Mouse (Mus musculus) liver, embryonic 15.5 days (tissue): ENCODE results near the gene Ahdc1. TPM values are rescaled to one million over a fixed set of nuclear protein-coding genes. Genes with fewer than 3 reads are reported as not detected.
A peak's percentile ranks its signal among the peaks of the same experiment; 100 is the strongest.

Experiments
- ATAC-seq: fragments of 200-750 bp; cut with Nextera tagmentation; 2 replicates; pipeline ENCODE4 v1.8.0; 2017; ENCODE audit warnings: moderate number of reproducible peaks, mild to moderate bottlenecking, moderate library complexity; ENCODE audit not compliant: insufficient read depth
- H3K27ac ChIP-seq: fragments of 300-500 bp; sonication (generic); replicated peaks from 2 replicates; pipeline ENCODE4 v1.5.1; 2015; ENCODE audit warnings: mild to moderate bottlenecking, inconsistent platforms
- H3K27me3 ChIP-seq: fragments of 300-500 bp; sonication (generic); 2 replicates; pipeline ENCODE4 v1.6.1; 2015; ENCODE audit warnings: mild to moderate bottlenecking, inconsistent platforms
- H3K36me3 ChIP-seq: fragments of 300-500 bp; sonication (generic); replicated peaks from 2 replicates; pipeline ENCODE4 v1.6.1; 2015; ENCODE audit warnings: moderate library complexity, mild to moderate bottlenecking, inconsistent platforms
- H3K4me1 ChIP-seq: fragments of 300-500 bp; sonication (generic); replicated peaks from 2 replicates; pipeline ENCODE4 v1.6.1; 2015; ENCODE audit warnings: inconsistent platforms
- H3K4me2 ChIP-seq: fragments of 300-500 bp; sonication (generic); 2 replicates; pipeline ENCODE4 v1.6.1; 2015; ENCODE audit warnings: moderate library complexity, mild to moderate bottlenecking, inconsistent platforms
- H3K4me3 ChIP-seq: fragments of 300-500 bp; sonication (generic); replicated peaks from 2 replicates; pipeline ENCODE4 v1.5.1; 2015; ENCODE audit warnings: mild to moderate bottlenecking, inconsistent platforms
- H3K9ac ChIP-seq: fragments of 300-500 bp; sonication (generic); 2 replicates; pipeline ENCODE4 v1.6.1; 2015; ENCODE audit warnings: moderate library complexity, mild to moderate bottlenecking, inconsistent platforms
- H3K9me3 ChIP-seq: fragments of 300-500 bp; sonication (generic); replicated peaks from 2 replicates; pipeline ENCODE4 v1.6.1; 2016; ENCODE audit warnings: inconsistent platforms
- WGBS: fragments of 180-500 bp; shearing (Covaris S2); methylation state at CpG from one replicate; pipeline ENCODE4 v1.1.7; 2015; ENCODE audit warnings: mixed read lengths; ENCODE audit not compliant: insufficient replicate concordance; 5-methylcytosine and 5-hydroxymethylcytosine counted together
- polyA plus RNA-seq: library from polyadenylated mRNA; unstranded; fragments of >200 nt; fragmentation: Nextera tagmentation; extraction: Ambion mirVana; gene quantifications from 2 replicates; pipeline ENCODE4 v1.2.1, GENCODE M21; 2015

Ahdc1 gene
- polyA plus RNA-seq, 1 experiment from 2014 or later, result 1.1 TPM

DNA sequence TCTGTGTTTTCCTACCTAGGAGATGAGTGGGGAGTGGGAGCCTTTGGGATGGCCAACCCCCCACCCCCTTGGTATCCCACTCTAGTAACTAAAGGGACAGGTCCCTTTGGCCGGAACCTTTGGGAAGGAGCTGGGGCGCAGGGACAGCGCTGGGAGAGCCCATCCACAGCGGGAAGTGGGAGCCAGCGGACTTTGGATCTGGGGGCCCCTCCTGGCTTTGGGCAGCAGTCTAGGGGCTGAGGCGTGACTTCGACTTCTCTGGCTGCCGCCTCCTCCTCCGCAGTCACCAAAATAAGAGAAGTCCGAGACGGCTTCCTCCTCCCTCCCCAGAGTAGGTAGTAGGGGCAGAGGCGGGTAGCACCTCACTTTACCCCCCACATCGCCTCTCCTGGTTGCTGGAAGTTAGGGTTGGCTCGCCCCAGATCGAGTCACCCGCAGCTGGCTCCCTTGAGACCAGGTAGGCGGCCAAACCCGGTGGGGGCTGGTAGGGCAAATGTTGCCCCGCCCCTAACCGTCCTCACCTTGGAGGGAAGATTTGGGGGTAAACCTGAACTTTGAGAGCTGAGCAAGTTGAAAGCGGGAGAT lies 37.2 kb upstream of the Ahdc1 start, which contains the start of gene Fgr:
Fgr (plus strand) TSS at position 282 of the 585 bp plus-strand sequence.
- Histone ChIP-seq H3K4me2 (peak within 1 kb of the TSS; percentile 58), H3K36me3 (no peaks in the 10 kb centered on the region), H3K9me3 (no peaks in the 10 kb centered on the region), H3K27ac (no peak within 1 kb of the TSS; the same call in 1 of the 2 replicates), H3K4me3 (peak within 1 kb of the TSS; percentile 40), H3K4me1 (peaks cover 33% of the 10 kb centered on the region), H3K9ac (no peak within 1 kb of the TSS), H3K27me3 (peaks cover 75% of the 10 kb centered on the region)
- WGBS, result 4% methylated on average over 21 of the region's 21 CpGs
- no peak for ATAC-seq

- H3K4me2 ChIP-seq, result peak overlapping the region; percentile 58
- H3K27ac ChIP-seq, result no peak overlapping the region
- WGBS, result 3% methylated on average over 15 of the region's 15 CpGs
- H3K4me3 ChIP-seq, result peak overlapping the region; percentile 40
- no peaks in the 10 kb centered on the region for H3K9me3 ChIP-seq
- peaks cover 75% of the 10 kb centered on the region for H3K27me3 ChIP-seq
- no peak for ATAC-seq
- no peaks in the 10 kb centered on the region for H3K36me3 ChIP-seq
- no peak overlapping the region for H3K9ac ChIP-seq
- peaks cover 35% of the 10 kb centered on the region for H3K4me1 ChIP-seq
Measured at GRCm38 (mm10) chr4:132974904-132975303, 36.2 kb upstream of the Ahdc1 start.

GRCm38 (mm10) chr4:132975791-132976190 lies 35.3 kb upstream of the Ahdc1 start:
- no peaks in the 10 kb centered on the region for H3K36me3 ChIP-seq
- H3K27ac ChIP-seq, result no peak overlapping the region
- no peak overlapping the region for H3K9ac ChIP-seq
- H3K9me3 ChIP-seq, result no peaks in the 10 kb centered on the region
- peaks cover 35% of the 10 kb centered on the region for H3K4me1 ChIP-seq
- WGBS, result 35% methylated on average over 3 of the region's 3 CpGs
- peak overlapping the region; percentile 14 for H3K4me2 ChIP-seq
- peak overlapping the region; percentile 40 for H3K4me3 ChIP-seq
- peaks cover 80% of the 10 kb centered on the region for H3K27me3 ChIP-seq
- ATAC-seq, result no peak

- Histone ChIP-seq H3K4me1 (peaks cover 35% of the 10 kb centered on the region), H3K27me3 (peaks cover 79% of the 10 kb centered on the region), H3K4me2 (0 out of 2 replicates have a peak overlapping the region, but pooled peaks have one; percentile 14), H3K27ac (peak overlapping the region; percentile 38; the same call in 1 of the 2 replicates), H3K9ac (no peak overlapping the region), H3K4me3 (no peak overlapping the region), H3K9me3 (no peaks in the 10 kb centered on the region), H3K36me3 (no peaks in the 10 kb centered on the region)
- 16% methylated on average over 6 of the region's 6 CpGs for WGBS
- ATAC-seq, result no peak
Measured at GRCm38 (mm10) chr4:132976729-132977128, 34.3 kb upstream of the Ahdc1 start.

GRCm38 (mm10) chr4:132977597-132977996 lies 33.5 kb upstream of the Ahdc1 start:
- no peak overlapping the region for H3K4me3 ChIP-seq
- H3K9me3 ChIP-seq, result no peaks in the 10 kb centered on the region
- peaks cover 70% of the 10 kb centered on the region for H3K27me3 ChIP-seq
- WGBS, result 31% methylated on average over 5 of the region's 5 CpGs
- no peak for ATAC-seq
- H3K27ac ChIP-seq, result no peak overlapping the region
- H3K36me3 ChIP-seq, result no peaks in the 10 kb centered on the region
- no peak overlapping the region for H3K4me2 ChIP-seq
- H3K9ac ChIP-seq, result no peak overlapping the region
- peaks cover 42% of the 10 kb centered on the region for H3K4me1 ChIP-seq

DNA sequence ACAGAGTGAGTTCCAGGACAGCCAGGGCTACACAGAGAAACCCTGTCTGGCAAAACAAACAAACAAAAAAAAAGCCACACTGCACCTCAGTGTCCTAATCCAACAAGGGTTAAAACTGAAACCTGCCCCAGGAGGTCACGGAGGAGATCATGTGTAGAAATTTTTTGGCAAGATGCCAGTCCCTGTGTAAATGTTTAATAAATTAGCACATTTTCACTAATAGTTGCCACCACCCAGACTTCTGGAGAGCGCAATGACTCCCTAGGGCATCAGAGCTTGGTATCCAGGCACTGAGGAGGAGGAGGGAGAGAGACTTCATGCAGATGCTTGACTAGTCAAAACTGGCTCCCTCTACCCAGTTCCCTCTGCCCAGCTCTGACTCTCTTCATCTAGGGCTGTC lies 31.9 kb upstream of the Ahdc1 start:
- no peak for ATAC-seq
- H3K27me3 ChIP-seq, result peaks cover 54% of the 10 kb centered on the region
- WGBS, result 54% methylated on average over 2 of the region's 2 CpGs
- H3K4me1 ChIP-seq, result peaks cover 38% of the 10 kb centered on the region
- H3K36me3 ChIP-seq, result no peaks in the 10 kb centered on the region
- H3K9me3 ChIP-seq, result no peaks in the 10 kb centered on the region
- H3K9ac ChIP-seq, result no peak overlapping the region
- no peak overlapping the region for H3K27ac ChIP-seq
- no peak overlapping the region for H3K4me3 ChIP-seq
- no peak overlapping the region for H3K4me2 ChIP-seq

DNA sequence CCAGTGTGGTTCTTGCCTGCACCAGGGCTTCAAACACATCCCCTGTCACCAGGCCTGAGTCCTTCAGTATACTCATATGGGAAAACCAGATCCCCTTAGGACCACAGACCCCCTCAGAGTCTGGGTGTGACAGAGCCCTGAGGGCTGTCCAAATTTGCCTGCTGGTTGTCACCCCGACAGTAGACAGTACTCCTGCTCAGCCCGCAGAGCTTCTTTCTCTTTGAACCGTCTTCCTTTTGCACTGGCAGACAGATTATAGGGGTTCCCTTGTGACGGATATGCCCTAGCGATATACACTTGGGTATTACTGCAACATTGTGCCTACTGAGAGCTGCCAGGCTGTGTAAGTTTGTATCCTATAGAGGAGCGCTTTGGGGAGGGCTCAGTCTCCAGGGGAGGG lies 29.4 kb upstream of the Ahdc1 start:
- H3K9ac ChIP-seq, result no peak overlapping the region
- no peak for ATAC-seq
- H3K4me2 ChIP-seq, result no peak overlapping the region
- H3K9me3 ChIP-seq, result no peaks in the 10 kb centered on the region
- H3K27me3 ChIP-seq, result peaks cover 30% of the 10 kb centered on the region
- 52% methylated on average over 6 of the region's 6 CpGs for WGBS
- H3K36me3 ChIP-seq, result no peaks in the 10 kb centered on the region
- peaks cover 24% of the 10 kb centered on the region for H3K4me1 ChIP-seq
- no peak overlapping the region for H3K4me3 ChIP-seq
- no peak overlapping the region; the same call in 1 of the 2 replicates for H3K27ac ChIP-seq

DNA sequence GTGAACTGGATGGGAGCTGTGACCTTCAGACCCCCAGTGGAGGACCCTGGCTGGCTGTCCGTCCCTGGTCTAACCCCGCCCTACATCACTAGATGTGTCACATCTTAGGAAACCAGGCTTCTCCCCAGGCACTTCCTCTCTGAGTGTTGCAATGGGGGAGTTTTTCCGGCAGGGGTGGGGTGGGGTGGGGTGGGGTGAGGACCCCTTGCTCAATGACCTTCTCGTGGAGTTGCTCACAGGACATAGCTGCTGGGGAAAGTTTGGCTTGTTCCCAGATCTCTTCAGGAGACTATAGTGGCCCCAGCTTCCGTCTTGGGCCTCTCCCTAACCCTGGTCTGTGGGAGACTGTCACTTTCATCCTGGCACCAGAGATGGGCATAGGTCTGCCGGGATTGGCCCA lies 28.1 kb upstream of the Ahdc1 start:
- H3K4me2 ChIP-seq, result no peak overlapping the region
- WGBS, result 20% methylated on average over 6 of the region's 6 CpGs
- no peaks in the 10 kb centered on the region for H3K36me3 ChIP-seq
- H3K4me3 ChIP-seq, result no peak overlapping the region
- peaks cover 17% of the 10 kb centered on the region; the same call in 1 of the 2 replicates for H3K4me1 ChIP-seq
- H3K27ac ChIP-seq, result peak overlapping the region; percentile 68
- no peak overlapping the region for H3K9ac ChIP-seq
- peaks cover 16% of the 10 kb centered on the region for H3K27me3 ChIP-seq
- no peaks in the 10 kb centered on the region for H3K9me3 ChIP-seq
- peak; percentile 44 for ATAC-seq

DNA sequence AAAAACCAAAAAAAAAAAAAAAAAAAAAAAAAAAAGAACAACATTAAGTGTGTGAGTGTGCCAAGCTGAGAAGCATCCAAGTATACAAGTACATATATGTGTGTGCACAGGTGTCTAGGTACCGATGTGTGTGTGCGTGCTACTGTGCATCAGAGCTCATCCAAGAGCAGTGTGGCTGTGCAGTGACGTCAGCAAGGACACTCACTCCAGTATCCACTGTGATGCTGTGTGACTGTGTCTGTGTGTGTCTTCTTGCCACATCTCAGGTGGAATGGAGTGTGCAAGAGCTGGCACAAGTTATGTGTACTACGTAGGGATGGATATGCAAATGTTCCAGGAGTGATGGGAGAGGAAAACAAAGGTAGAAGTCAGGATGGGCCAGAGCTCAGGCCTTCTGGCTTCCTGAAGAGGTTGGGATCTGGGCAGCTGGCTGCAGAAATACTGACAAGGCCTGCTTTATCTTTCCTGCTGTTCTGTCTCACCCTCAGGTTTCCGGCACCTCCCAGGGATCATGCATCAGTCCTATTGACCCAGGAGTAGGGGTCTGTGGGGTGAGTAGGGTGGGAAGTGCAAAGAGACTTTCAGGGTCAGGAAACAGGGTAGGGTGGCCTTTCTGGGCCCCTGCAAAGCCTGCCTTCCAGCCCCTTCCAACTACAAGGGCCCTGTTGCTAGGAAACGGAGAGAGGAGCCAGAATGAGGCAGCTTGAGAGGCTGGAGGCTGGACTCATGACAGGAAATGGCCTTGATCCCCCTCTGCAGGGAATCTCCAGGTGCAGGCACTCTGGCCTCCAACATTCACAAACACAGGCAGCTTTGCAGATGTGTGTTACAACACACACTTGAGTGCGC lies 27.2 kb upstream of the Ahdc1 start:
- H3K4me2 ChIP-seq, result no peak overlapping the region
- no peak overlapping the region for H3K4me3 ChIP-seq
- H3K27me3 ChIP-seq, result peaks cover 10% of the 10 kb centered on the region; the same call in 1 of the 2 replicates
- 59% methylated on average over 7 of the region's 7 CpGs for WGBS
- H3K9me3 ChIP-seq, result no peaks in the 10 kb centered on the region
- no peak for ATAC-seq
- H3K27ac ChIP-seq, result no peak overlapping the region
- H3K4me1 ChIP-seq, result peaks cover 17% of the 10 kb centered on the region; the same call in 1 of the 2 replicates
- no peak overlapping the region for H3K9ac ChIP-seq
- H3K36me3 ChIP-seq, result no peaks in the 10 kb centered on the region

DNA sequence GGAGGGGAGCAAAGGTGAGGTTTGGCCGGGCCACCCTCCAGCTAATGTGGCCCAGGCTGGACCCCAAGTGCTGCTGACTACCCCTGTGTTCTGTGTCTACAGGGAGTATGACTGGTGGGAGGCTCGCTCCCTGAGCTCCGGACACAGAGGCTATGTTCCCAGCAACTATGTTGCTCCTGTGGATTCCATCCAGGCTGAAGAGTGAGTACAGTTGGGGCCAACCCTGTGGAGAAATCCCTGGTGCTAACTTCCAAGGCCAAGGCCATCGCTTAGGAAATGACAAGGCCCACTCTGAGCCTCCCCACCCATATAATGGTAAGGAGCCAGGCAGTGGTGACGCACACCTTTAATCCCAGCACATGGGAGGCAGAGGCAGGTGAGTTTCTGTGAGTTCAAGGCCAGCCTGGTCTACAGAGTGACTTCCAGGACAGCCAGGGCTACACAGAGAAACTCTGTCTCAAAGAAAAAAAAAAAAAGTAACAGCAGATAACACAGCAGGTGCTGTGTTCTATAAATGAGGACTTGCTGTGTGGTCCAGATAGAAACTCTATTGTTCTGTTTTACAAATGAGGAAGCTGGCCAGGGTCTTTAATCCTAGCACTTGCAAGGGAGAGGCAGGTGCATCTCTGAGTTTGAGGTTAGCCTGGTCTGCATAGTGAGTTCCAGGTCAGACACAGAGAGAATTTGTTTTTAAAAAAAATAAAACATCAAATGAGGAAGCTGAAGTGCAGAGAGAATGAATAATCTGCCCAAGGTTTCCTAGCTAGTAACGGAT lies 22.3 kb upstream of the Ahdc1 start:
- ATAC-seq, result no peak
- Histone ChIP-seq H3K27me3 (no peaks in the 10 kb centered on the region), H3K9me3 (no peaks in the 10 kb centered on the region), H3K4me3 (no peak overlapping the region), H3K4me2 (no peak overlapping the region), H3K36me3 (no peaks in the 10 kb centered on the region), H3K27ac (no peak overlapping the region), H3K4me1 (peaks cover 5% of the 10 kb centered on the region; the same call in 1 of the 2 replicates), H3K9ac (no peak overlapping the region)
- WGBS, result 58% methylated on average over 6 of the region's 6 CpGs

DNA sequence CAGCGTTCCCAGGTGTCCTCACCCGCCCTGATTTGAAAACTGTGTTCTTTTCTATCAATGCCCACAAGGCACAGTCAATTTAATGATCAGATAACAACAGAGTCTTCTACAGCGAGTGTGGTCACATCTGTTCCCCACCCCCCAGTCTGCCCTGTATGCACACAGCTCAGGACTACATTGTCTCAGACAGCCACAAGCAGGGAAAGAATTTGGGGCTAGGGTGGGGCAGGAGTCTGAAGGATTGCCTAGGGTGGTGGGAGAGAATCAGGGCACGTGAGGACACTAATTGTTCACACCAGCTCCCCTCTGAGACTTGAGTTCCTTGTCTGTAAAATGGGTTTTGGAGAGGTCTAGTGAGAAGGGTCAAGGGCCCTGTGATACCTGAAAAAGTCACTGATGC lies 17.5 kb upstream of the Ahdc1 start:
- Histone ChIP-seq H3K4me1 (no peaks in the 10 kb centered on the region), H3K36me3 (no peaks in the 10 kb centered on the region), H3K9ac (no peak overlapping the region), H3K4me2 (no peak overlapping the region), H3K27ac (no peak overlapping the region), H3K4me3 (no peak overlapping the region), H3K27me3 (no peaks in the 10 kb centered on the region; the same call in 1 of the 2 replicates), H3K9me3 (no peaks in the 10 kb centered on the region)
- no peak for ATAC-seq
- WGBS, result 44% methylated on average over 4 of the region's 4 CpGs
